Mouse (Mus musculus) C2C12 (cell line): ENCODE measurements around the gene Klhl40.

Experiments
- CTCF ChIP-seq: IDR thresholded peaks from one replicate; pipeline ENCODE4 v1.5.1; 2011; ENCODE audit not compliant: control insufficient read depth, insufficient read depth, insufficient read length
- FOSL1 ChIP-seq: IDR thresholded peaks from one replicate; pipeline ENCODE4 v1.8.0; 2011; ENCODE audit warnings: mild to moderate bottlenecking, low read length; ENCODE audit not compliant: poor library complexity, insufficient read depth, severe bottlenecking

DNA sequence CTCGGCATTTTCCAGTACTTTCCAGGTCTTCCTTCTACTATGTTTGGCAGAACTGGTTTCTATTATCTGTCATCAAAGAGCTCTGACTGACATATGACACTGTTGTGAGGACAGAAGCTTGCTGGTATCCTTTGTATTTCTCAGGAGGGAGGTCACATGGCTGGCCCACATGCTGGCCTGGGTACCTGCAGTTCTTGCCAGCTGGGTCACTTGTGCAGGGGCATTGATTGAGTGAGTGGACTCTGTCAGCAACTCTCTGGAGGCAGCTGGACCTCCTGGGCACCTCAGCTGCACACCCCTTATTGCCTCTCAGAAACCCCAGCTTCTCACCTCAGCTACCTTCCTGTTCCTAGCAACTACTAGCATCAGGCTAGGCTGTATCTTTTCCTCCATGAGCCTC, 30.1 kb downstream of the Klhl40 start:
- no peak for TF ChIP-seq CTCF
- TF ChIP-seq FOSL1, result no peak
